Mouse (Mus musculus) lung, postnatal 10 days (tissue): ENCODE measurements around the gene Gars.

Experiments
- DNase-seq: peaks from one replicate; pipeline ENCODE4 v3.0.0; 2021

The Gars gene

DNA sequence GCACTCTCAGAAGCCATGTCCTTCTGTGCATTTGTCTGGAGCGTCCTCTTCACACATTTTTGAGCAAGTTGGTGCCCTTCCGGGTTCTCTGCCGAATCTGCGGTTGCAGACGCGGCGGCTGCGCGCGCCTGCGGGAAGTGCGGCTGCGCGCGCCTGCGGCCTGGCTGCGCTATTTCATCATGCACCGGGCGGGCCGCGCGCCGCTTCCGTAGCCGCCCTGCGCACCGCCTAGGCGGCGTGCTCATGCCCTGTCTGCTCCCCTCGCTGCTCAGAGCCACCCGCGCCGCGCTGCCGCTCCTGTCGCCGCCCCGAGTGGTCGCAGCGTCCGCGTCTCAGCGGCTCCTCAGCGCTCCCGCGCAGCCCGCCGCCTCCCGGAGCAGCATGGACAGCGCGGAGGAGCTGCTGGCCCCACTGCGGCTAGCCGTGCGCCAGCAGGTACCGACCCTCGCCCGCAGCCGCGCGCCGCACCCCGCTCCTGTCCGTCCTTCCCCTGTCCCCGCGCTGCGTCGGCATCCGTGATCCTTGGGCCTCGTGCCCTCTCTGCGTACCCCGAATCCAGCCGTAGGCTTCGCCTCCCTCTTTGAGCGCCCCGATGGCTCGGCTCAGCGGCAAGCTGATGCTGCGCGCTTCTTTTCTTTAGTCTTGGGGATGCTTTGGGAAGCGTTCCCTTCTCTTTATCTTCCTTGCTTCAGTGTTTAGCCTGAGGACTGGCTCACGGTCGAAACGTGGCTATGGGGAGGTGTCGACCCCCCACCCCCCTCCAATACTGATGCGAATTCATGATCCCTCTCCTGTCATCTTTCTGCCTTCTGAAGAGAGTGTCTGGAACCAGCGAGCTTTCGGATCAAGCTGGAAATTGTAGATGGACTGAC lies at the start of gene Gars:
Gene Gars (plus strand): TSS at position 209 of the 872 bp plus-strand sequence.
- peak; percentile 89 for DNase-seq

DNA sequence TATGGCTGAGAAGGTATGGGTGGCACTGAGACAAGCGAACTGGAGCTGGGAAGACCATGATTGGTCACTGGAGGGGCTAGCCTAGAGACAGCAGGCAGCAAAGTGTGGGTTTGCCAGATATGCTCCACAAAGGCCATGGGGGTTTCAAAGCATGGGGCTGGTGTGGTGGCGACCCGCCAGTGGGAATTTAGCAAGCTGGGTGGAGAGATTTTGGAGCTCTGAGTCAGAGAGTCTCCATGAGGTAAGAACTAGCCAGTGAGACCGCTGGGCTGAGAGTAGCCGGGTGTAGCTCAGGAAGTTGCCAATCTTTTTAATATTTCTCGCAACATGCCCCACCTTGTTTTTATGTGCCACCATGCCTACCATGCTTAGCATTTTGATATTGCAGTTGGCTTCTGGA lies 49.7 kb upstream of the Gars start:
- no peak for DNase-seq

DNA sequence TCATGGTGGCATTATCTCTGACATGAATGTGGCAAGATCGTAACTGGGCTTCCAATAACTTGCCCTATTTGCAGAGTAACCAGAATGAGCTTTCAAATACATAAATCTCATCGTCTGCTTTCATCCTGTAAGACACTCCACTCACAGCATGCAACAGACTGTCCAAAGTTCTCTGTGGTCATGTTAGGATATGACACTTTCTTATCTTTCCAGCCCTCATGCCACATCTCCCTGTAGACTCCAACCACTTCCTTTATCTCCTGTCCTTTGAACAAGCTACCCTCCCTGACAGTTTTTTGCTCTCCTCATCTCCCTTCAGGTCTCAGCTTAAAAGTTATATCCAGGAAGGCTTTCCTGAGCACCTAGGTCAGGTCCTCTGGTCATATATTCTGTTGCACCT lies 46.6 kb upstream of the Gars start:
- DNase-seq, result no peak

DNA sequence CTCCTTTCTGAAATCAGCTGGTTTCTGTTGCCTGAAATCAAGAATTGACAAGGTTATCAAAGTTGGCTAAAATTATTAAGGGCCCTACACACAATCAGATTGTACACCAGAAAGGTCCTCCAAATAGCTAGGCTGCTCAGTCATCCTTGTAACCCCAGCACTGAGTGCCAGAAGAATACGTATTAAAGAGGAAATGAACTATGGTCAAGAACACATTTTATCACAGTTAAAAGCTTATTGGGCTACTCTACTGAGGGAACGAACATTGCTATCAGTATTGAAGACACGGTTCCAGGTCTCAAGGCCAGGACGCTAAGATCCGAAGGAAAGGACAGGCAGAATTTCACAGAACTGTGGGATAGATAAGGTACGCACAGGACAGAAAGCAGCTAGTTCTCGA lies 45.7 kb upstream of the Gars start:
- no peak for DNase-seq

DNA sequence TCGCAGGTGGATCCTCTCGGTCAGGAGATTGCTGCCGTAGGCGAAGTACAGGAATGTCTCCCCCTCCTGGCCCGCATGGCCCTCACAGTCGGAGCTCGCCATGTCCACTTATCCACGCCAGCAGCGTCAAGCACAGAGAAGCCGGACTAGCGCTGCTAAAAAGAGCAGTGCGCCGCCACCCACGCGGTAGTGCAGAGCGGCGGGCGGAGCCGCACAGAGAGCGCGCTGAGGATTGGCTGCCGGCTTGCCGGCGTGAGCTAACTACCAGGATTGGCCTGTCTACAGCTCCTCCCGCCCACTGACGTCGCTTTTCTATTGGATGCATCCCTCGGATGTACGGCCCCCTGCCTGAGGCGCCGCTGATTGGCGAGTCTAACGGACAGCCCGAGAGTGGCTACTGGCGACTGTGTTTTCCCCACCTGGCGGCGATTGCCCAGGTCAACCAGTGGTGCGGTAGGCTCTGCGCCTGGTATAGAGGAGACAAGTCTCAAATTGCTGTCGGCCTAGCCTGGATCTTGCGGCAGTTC lies 45.0 kb upstream of the Gars start, which contains the start of gene Ggct:
Gene Ggct (minus strand): TSS at position 217 of the 527 bp plus-strand sequence.
- DNase-seq, result peak; percentile 97

DNA sequence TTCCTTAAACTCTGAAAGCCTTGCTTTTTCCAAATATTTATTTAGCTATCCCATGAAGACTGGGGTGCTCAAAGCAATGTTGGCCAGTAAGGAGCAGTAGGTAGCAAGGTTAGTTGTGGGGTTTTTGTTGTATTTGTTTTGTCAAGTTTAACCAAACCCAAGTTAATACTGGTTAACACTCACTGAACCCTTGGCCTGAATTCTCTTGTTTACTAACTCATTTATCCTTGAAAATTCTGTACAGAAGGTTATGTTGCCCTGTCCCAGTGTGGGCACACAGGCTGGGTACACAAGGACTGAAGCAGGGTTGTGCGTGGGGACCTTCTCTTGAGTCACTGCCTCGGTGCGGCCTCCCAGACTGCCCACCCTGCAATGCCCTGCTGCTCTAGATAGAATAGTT lies 41.4 kb upstream of the Gars start:
- no peak for DNase-seq

DNA sequence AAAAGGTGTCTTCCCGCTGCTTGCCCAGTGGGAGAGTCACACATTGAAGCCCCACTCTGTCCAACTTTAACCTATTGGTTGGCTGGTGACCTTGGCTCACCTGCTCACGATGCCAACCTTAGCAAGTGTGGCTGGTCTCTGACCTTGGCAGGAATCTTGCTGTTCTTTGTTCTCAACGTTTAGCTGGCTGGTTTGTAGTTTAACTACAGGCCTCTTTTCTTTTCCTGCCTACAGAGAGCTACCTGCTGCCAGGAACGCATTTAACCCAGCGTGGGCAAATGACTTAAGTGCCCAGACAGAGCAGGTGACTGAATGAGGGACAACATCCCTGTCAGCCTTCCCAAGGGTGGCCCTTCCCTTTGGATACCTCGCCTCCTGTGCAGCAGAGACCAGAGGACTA lies 40.1 kb upstream of the Gars start:
- DNase-seq, result no peak

DNA sequence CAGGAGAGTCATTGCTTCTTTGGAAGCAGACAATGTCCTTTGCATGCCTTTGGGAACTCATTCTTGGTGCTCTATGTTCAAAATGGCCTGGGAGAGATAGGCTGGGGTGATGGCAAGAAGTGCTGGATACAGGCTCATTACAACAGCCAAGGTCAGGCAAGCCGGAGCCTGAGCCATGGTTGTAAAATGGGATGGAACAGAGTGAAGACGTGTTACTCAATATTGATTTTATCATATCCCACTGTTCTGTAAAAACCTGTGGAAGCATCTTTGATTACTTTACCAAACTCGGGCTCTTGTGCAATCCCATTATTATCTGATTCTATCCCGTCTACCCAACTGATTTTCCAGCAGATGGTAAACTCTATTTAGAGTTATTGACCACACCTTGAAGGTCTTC lies 36.5 kb upstream of the Gars start:
- DNase-seq, result no peak

DNA sequence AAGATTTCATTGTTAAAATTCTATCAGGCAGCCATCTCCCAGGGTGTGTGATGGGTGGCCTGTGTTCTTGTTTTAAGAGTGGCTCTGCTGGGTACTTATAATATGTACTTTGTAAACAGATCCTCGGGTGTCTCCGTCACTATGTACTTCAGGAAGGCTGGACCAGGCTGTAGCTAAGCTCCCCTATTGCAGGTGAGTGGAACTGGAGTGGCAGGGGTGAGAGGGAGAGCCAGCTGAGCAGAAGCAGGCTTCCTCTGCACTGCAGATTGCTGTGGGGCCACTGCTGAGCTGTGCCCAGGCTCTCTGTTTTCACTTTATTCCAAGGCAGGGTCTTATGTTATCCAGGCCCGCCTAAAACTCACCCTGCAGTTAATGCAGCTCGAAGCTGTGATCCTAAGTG lies 35.4 kb upstream of the Gars start:
- DNase-seq, result no peak

DNA sequence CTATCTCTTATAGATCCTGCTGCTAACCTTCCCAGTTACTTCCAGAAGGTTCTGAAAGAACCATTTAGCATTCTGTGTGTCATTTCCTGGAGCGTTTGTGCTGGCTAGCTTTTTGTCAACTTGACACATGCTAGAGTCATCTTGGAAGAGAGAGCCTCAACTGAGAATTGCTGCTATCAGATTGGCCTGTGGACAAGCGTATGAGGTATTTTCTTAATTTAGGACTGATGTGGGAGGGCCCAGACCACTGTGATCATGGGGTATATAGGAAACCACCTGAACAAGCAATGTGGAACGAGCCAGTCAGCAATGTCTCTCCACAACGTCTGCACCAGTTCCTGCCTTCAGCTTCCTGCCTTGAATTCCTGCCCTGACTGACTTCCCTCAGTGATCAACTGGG lies 34.2 kb upstream of the Gars start:
- no peak for DNase-seq

DNA sequence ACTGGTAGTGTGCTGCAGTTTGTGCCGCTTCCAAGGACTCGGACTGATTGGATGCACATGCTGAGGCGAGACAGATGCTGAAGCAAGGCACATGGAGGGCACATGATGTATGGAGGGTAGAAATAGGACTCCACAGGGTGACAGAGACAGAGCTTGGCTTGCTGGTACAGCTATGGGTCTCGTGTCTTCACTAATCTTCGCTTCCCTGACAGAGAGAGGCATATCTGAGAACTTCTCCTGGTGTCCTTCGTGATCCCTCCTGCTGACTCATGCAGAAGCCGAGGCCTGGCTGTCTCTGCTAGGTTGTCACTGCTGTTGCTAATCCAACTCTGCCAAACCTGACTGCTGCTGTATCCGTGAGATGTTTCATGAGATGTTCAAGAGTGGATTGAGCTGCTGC lies 29.4 kb upstream of the Gars start:
- no peak for DNase-seq

DNA sequence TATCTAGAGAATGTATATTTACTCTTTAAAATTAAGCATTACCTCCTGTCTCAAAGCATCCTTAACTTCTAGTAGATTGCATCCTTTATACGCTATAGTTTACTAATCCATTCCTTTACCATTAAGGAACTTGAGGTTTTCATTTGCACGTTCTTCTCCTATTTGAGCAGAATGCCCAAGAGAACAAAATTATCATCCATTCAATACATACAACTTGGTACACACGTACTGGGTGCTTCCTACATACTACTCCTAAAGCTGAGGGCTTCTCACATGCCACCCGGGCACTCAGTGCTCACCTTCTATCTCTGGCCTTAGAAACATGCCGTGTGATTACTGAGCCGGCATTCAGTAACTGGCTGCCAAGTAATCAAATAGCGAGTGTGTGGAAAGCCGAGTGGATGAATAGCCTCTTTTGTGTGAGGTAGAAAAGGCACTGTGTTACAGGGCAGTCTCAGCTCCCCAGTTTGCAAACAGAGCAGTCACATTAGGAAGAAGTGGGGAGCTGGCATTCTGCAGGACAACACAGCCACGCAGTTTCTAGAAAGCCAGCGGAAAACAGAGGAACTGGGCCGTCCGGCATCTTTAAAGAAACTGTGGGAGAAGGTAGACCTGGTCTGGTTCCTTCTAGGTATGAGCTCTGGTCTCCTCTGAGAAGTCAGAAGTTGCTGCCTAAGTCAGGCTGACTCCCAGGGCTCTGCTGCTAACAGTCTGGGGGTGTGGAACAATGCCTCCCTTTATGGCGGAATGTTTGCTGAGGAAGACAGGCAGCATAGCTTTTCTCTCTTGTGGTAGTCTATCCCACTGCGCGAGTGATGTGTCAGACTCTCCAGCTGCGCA lies 28.2 kb upstream of the Gars start:
- no peak for DNase-seq

DNA sequence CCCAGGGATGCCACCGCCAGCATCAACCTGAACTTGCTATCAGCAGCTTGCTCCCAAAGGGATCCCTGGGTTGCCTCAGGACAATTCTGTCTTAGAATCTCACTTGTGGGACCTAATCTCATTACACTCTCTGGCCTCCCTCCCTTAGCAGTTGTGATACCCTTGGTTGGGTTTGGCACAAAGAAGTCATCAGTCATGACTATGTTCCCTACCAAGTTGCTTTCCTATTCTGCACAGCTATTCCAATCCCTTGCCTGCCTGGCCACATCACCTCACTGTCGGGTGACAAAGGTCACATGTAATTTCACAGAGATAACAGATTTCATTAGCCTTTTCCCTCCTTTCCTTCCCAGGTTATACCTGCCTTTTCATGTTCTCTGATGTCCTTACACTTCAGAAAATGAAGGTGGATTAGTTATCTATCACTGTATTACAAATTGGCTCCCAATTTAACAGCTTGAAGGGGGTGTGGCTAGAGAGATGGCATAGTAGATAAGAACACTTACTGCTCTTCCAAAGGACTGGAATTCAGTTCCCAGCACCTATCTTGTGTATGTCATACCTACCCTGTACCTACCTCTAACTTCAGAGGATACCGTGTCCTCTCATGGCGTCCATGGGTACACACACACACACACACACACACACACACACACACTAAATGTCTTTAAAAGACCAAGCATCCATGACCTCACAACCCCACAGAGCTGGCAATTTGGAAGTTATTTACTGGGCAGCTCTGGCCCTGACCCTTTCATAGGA lies 27.3 kb upstream of the Gars start:
- DNase-seq, result no peak

DNA sequence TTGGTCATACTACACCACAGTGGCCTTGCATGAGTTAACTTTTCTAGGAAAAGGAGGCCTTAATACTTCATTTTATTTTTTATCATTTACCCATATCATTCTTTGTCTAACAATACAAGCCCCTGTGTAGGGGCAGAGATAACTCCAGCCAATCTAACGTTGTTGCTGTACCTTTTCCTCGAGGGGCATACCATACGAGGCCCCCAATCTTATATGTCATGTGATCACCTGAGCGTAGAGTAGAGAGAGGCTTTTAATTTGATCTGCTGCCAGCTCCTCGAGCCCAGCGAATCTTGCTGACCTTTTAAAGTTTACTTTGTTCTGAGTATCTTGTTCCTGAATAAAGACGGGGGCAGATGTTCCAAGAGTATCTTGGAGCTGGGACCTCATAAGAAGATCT lies 25.3 kb upstream of the Gars start:
- no peak for DNase-seq

DNA sequence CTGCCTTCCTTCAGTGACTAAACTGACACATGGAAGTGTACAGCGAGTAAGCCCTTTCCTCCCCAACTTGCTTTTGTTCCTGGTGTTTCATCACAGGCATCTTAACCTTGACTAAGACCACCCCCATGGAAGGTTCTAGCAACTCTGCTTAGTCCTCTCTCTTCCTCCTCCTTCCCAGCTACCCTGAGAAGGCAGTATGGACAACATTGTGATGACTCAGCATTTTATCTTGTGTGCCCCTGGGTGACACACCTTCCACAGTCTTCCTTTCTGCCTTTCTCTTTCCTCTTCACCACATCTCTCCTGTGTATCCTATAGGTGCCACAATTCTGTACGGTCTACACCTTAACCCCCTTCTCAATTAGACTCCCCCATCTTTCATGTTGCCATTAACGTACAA lies 23.6 kb upstream of the Gars start:
- DNase-seq, result no peak

DNA sequence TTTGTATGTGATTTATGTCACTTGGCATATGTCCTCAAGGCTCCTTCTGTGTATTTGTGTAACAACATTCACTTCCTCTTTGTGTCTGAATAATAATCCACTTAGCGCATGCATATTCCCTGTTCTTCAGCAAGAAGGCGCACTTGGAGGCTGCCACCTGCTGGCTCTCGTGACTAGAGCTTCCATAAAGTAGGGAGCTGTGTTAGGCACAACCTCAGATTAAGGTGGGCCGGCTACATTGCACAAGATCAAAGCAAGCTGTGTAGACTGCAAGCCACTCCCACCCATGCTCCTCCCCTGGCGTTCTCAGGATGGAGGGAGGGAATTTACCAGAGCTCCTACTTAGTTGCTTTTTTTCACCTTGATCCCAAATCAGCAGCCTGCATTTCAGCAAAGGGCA lies 21.6 kb upstream of the Gars start:
- DNase-seq, result peak; percentile 77

DNA sequence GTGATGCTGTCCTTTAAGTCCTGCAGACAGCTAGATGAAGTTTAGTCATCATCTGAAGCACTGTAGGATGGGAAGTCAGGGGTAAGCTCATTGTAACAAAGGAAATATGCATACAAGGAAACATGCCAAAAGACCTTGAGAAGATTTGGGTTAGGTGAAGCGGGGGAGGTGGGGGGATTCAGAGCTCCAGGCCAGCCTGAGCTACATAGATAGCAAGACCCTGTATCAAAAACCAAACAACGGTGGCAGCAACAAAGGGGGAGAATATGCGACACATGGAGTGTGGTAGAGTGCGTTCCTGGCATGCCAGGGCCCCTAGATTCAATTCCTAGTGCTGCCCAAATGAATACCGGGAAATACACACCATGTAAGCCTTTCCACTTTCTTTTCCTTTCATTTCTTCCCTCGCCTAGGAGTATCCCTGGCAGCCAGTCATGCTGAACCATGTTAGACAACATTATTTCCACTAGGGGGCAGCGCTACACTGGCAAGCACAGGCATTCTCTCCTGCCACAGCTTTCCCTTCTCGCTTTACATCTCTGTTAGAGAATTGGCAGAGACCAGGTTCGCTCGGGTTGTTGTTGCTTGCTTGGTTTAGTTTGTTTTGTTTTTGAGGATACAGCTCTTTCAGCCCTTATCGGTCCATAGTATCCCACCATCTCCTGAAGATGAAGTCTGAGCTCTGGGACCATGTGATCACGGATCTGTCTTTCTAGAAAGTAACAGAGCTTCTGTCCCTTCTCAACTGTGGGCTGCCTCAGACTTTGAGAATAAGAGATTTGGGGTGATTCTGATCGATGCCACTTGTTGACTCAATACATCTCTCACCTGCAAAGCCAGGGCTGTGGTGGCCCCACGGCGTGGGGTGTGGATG lies 20.9 kb upstream of the Gars start:
- DNase-seq, result peak; percentile 85

DNA sequence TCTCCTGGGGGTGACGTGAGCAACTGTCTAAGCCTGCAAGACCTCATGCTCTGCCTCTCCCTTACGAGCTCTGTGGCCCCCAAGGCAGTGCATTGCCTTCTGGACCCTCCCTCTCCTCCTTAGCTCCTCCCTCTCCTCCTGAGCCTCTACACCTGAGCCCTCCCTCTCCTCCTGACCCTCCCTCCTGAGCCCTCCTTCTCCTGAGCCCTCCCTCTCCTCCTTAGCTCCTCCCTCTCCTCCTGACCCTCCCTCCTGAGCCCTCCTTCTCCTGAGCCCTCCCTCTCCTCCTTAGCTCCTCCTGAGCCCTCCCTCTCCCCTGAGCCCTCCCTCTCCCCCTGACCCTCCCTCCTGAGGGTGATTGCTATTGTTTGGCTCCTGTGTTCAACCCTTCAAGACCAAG lies 19.4 kb upstream of the Gars start:
- DNase-seq, result no peak

DNA sequence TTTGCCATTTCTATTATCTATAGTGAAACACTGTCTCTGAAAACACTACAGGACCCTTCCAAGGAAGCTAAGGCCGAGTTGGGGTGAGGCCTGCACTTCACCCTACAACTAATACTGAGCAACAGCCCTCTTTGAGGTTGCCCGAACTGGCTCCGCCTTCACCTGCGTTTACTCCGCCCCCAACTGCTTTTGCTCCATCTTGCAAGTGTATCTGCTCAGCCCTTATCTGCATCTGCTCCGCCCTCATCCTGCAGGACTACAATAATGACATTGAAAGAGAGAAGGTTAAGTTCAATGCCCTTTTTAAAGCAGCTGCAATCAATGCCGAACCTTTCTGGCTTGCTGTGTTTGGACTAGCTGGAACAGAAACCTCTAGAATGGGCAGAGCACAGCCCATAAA lies 16.0 kb upstream of the Gars start:
- DNase-seq, result no peak

DNA sequence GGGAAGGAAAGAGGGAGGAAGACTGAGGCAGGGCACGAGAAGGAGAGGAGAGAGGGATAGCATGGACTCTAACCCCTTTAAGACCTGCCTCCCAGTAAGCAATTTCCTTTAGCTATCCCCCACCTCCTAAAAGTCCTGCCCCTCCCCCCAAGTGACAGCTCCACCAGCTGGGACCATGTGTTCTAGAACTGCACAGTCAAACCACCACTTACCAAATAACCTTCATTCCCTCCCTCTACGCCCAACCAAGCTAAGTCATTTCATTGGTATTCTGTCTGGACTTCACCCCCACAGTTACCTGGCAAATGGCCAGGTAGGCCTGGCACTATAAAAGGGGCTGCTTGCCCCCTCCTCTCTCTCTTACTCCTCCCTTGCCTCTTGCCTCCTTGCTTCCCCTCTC lies 10.2 kb upstream of the Gars start:
- peak; percentile 65 for DNase-seq

DNA sequence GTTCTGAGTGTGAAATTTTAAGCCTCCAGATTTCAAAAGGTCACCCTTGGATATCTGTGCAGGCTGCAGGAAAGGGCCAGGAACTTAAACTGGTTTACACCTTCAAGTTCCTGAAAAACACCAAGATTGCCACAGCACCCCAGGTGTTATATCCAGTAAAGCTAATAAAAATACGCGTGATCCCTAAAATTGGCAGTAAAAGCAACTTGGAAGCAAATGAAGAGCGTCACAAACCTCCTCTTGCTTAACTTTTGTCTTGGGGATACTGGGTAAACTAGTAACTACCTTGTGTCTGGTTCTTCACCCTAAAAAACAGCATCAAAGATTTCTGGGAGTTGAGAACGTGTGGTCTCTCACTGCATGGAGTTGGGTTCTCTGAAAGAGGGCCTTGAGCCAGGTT lies 1.1 kb upstream of the Gars start:
- no peak for DNase-seq
